Mouse (Mus musculus): ENCODE results near the gene Xpa.

Xpa gene

GRCm38 (mm10) chr4:46146881-46147280, 49.2 kb downstream of the Xpa start:
- DNase-seq (ENCODE audit: low spot score in 2 of 2): no peak

GRCm38 (mm10) chr4:46144323-46144722, 51.8 kb downstream of the Xpa start:
- DNase-seq (ENCODE audit: low spot score in 2 of 2): peak in 1 of 2 experiments; percentile 55

GRCm38 (mm10) chr4:46138287-46139222, 57.6 kb downstream of the Xpa start, which contains the start of the genes Ncbp1 and Tstd2:
TSS of gene Ncbp1 (plus strand) at chr4:46138613.
TSS of gene Tstd2 (minus strand) at chr4:46138694.
- peak; percentile 94 to 95 for DNase-seq (ENCODE audit: low spot score in 2 of 2)

- DNase-seq (ENCODE audit: low spot score in 2 of 2): no peak
Measured at GRCm38 (mm10) chr4:46137629-46138286, 58.4 kb downstream of the Xpa start.

GRCm38 (mm10) chr4:46131791-46132190, 64.3 kb downstream of the Xpa start:
- DNase-seq (ENCODE audit: low spot score in 2 of 2): no peak

- DNase-seq (ENCODE audit: low spot score in 2 of 2): peak; percentile 55 to 75
Measured at GRCm38 (mm10) chr4:46130221-46130620, 65.9 kb downstream of the Xpa start.

GRCm38 (mm10) chr4:46129311-46130004, 66.7 kb downstream of the Xpa start:
- no peak for DNase-seq (ENCODE audit: low spot score in 2 of 2)

- DNase-seq (ENCODE audit: low spot score in 2 of 2): peak; percentile 57 to 81
Measured at GRCm38 (mm10) chr4:46126541-46126940, 69.6 kb downstream of the Xpa start.

- no peak for DNase-seq (ENCODE audit: low spot score in 2 of 2)
Measured at GRCm38 (mm10) chr4:46123358-46123757, 72.8 kb downstream of the Xpa start.

- no peak for DNase-seq (ENCODE audit: low spot score in 2 of 2)
Measured at GRCm38 (mm10) chr4:46120767-46121166, 75.3 kb downstream of the Xpa start.

GRCm38 (mm10) chr4:46119514-46120094, 76.5 kb downstream of the Xpa start:
- no peak for DNase-seq (ENCODE audit: low spot score in 2 of 2)

- DNase-seq (ENCODE audit: low spot score in 2 of 2): no peak
Measured at GRCm38 (mm10) chr4:46117536-46117935, 78.6 kb downstream of the Xpa start.

- DNase-seq (ENCODE audit: low spot score in 2 of 2): no peak
Measured at GRCm38 (mm10) chr4:46116544-46117175, 79.5 kb downstream of the Xpa start.

- no peak for DNase-seq (ENCODE audit: low spot score in 2 of 2)
Measured at GRCm38 (mm10) chr4:46115308-46115707, 80.8 kb downstream of the Xpa start.

- no peak for DNase-seq (ENCODE audit: low spot score in 2 of 2)
Measured at GRCm38 (mm10) chr4:46111361-46111760, 84.8 kb downstream of the Xpa start.

- no peak for DNase-seq (ENCODE audit: low spot score in 2 of 2)
Measured at GRCm38 (mm10) chr4:46110084-46110483, 86.0 kb downstream of the Xpa start.

Data from spleen, postnatal 10 days (tissue).